ENCODE assay signal across 8 mouse cellular contexts in the genomic region with DNA sequence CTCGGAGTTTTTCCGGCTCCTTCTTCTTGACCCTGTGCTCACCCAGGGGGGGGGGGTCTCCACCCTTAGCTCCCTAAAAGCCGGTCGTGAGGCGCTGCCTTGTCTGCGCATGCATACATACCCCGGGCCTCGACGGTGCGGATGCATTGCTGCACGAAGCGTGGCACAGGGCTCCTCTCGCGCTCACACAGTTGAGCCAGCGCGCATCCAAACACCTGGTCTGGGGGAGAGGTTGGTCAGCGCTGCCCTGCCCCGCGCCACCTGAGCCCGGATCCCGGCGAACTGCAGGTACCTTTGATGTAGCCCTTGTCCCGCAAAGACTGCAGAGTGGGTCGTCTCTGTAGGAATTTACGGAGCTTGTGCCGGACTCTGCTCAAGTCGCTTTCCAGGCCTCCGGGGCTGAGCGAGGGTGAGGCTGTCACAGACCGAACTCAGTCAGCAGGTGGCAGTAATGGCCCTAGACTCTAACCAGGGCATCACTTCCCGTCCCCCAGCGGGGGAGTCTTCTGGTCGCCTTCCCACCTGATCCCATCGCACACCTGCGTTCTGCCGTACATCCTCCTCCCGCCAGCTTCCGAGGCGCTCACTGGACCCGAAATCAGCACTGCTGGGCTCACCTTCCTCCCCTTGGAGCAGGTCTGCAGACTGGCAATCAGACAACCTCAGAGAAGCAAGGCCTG. TPM values are rescaled to one million over a fixed set of nuclear protein-coding genes. Genes with fewer than 3 reads are reported as not detected.
DNase-seq lines count a peak whose midpoint lies in the region; ATAC-seq lines count a peak whose summit lies in the region.

No protein-coding gene starts in this region.

- peak overlapping the region; percentile 22 for H3K27ac ChIP-seq in embryonic facial prominence, embryonic 13.5 days
- no peak overlapping the region for H3K27ac ChIP-seq in hindbrain, embryonic 11.5 days (ENCODE audit: low read depth, low read length)
- no peak overlapping the region for H3K27ac ChIP-seq in limb, embryonic 11.5 days (replicated peaks; ENCODE audit: low read depth, low read length)
- H3K27ac ChIP-seq in neural tube, embryonic 11.5 days (ENCODE audit: low read depth, low read length), result no peak overlapping the region

- H3K9me3 ChIP-seq in embryonic facial prominence, embryonic 13.5 days, result no peaks in the 10 kb centered on the region
- H3K9me3 ChIP-seq in hindbrain, embryonic 11.5 days (ENCODE audit: control insufficient read depth, low read length), result no peaks in the 10 kb centered on the region
- H3K9me3 ChIP-seq in limb, embryonic 11.5 days (ENCODE audit: control insufficient read depth, low read length), result no peaks in the 10 kb centered on the region
- H3K9me3 ChIP-seq in neural tube, embryonic 11.5 days (ENCODE audit: control insufficient read depth, low read length), result no peaks in the 10 kb centered on the region

- H3K4me3 ChIP-seq in embryonic facial prominence, embryonic 13.5 days, result peak overlapping the region; percentile 33
- 0 out of 2 replicates have a peak overlapping the region, but pooled peaks have one; percentile 21 for H3K4me3 ChIP-seq in hindbrain, embryonic 11.5 days (ENCODE audit: low read depth, low read length)
- H3K4me3 ChIP-seq in limb, embryonic 11.5 days (ENCODE audit: low read depth, low read length), result 0 out of 2 replicates have a peak overlapping the region, but pooled peaks have one; percentile 14
- no peak overlapping the region for H3K4me3 ChIP-seq in neural tube, embryonic 11.5 days (ENCODE audit: low read depth, low read length)

- peak overlapping the region; percentile 60 for H3K4me2 ChIP-seq in embryonic facial prominence, embryonic 13.5 days
- H3K4me2 ChIP-seq in hindbrain, embryonic 11.5 days (replicated peaks; ENCODE audit: low read depth, low read length), result peak overlapping the region; percentile 15; the same call in 1 of the 2 replicates
- H3K4me2 ChIP-seq in limb, embryonic 11.5 days (ENCODE audit: low read depth, severe bottlenecking), result peak overlapping the region; percentile 30; the same call in 1 of the 2 replicates
- H3K4me2 ChIP-seq in neural tube, embryonic 11.5 days (ENCODE audit: low read depth), result peak overlapping the region; percentile 42

- 18% methylated on average over 40 of the region's 40 CpGs for WGBS in embryonic facial prominence, embryonic 13.5 days
- WGBS in hindbrain, embryonic 11.5 days, result 13% methylated on average over 40 of the region's 40 CpGs
- 12% methylated on average over 40 of the region's 40 CpGs for WGBS in limb, embryonic 11.5 days
- 12% methylated on average over 40 of the region's 40 CpGs for WGBS in neural tube, embryonic 11.5 days

- ATAC-seq in frontal cortex, adult (ENCODE audit: low TSS enrichment), result peak; percentile 38; the same call in 1 of the 2 replicates
- ATAC-seq in embryonic facial prominence, embryonic 13.5 days (ENCODE audit: insufficient number of reproducible peaks, insufficient read depth, low FRiP score, low TSS enrichment, low read depth), result no peak
- ATAC-seq in hindbrain, embryonic 11.5 days (ENCODE audit: low FRiP score), result peak; percentile 25; the same call in 1 of the 2 replicates
- ATAC-seq in limb, embryonic 11.5 days (ENCODE audit: insufficient number of reproducible peaks, low FRiP score, low TSS enrichment, low read depth), result 0 out of 2 replicates have a peak, but pooled peaks have one; percentile 17
- no peak for ATAC-seq in neural tube, embryonic 11.5 days (ENCODE audit: insufficient read depth, low FRiP score, low TSS enrichment)

- H3K9ac ChIP-seq in embryonic facial prominence, embryonic 13.5 days, result 0 out of 2 replicates have a peak overlapping the region, but pooled peaks have one; percentile 46
- H3K9ac ChIP-seq in hindbrain, embryonic 11.5 days (ENCODE audit: low read depth, low read length), result no peak overlapping the region
- no peak overlapping the region for H3K9ac ChIP-seq in limb, embryonic 11.5 days (ENCODE audit: low read length)
- no peak overlapping the region for H3K9ac ChIP-seq in neural tube, embryonic 11.5 days (ENCODE audit: low read length)

- DNase-seq in frontal cortex, postnatal 14 days (ENCODE audit: low spot score in 2 of 2), result no peak
- DNase-seq in adrenal gland, postnatal 14 days, result peak; percentile 68
- peak; percentile 68 for DNase-seq in hindbrain, embryonic 11.5 days (ENCODE audit: low spot score)
- peak; percentile 79 for DNase-seq in limb, embryonic 11.5 days (ENCODE audit: low spot score)
- peak; percentile 66 for DNase-seq in neural tube, embryonic 11.5 days (ENCODE audit: low spot score)
- no peak for DNase-seq in ovary, postnatal 10 days (ENCODE audit: low spot score)

- peaks cover 38% of the 10 kb centered on the region for H3K27me3 ChIP-seq in embryonic facial prominence, embryonic 13.5 days
- H3K27me3 ChIP-seq in hindbrain, embryonic 11.5 days (ENCODE audit: control insufficient read depth, insufficient read depth, low read length), result peaks cover 22% of the 10 kb centered on the region
- peaks cover 26% of the 10 kb centered on the region for H3K27me3 ChIP-seq in limb, embryonic 11.5 days (ENCODE audit: control insufficient read depth, insufficient read depth, low read length)
- peaks cover 23% of the 10 kb centered on the region for H3K27me3 ChIP-seq in neural tube, embryonic 11.5 days (ENCODE audit: control insufficient read depth, insufficient read depth, low read length)

- no peaks in the 10 kb centered on the region for H3K36me3 ChIP-seq in embryonic facial prominence, embryonic 13.5 days
- no peaks in the 10 kb centered on the region for H3K36me3 ChIP-seq in hindbrain, embryonic 11.5 days (ENCODE audit: control insufficient read depth, insufficient read depth, low read length)
- H3K36me3 ChIP-seq in limb, embryonic 11.5 days (ENCODE audit: control insufficient read depth, insufficient read depth, low read length), result no peaks in the 10 kb centered on the region
- H3K36me3 ChIP-seq in neural tube, embryonic 11.5 days (ENCODE audit: control insufficient read depth, insufficient read depth, low read length), result no peaks in the 10 kb centered on the region

- H3K4me1 ChIP-seq in embryonic facial prominence, embryonic 13.5 days, result peaks cover 25% of the 10 kb centered on the region
- H3K4me1 ChIP-seq in hindbrain, embryonic 11.5 days (replicated peaks; ENCODE audit: control insufficient read depth, insufficient read depth, low read length), result no peaks in the 10 kb centered on the region
- 0 out of 2 replicates have a peak, but pooled peaks cover 5% of the 10 kb centered on the region for H3K4me1 ChIP-seq in limb, embryonic 11.5 days (ENCODE audit: control insufficient read depth, insufficient read depth, low read length)
- H3K4me1 ChIP-seq in neural tube, embryonic 11.5 days (ENCODE audit: control insufficient read depth, insufficient read depth, low read length), result peaks cover 7% of the 10 kb centered on the region; the same call in 1 of the 2 replicates

RNA-seq across cellular contexts. Expression of a gene that starts 29.6 kb away (rescaled TPM):
- total RNA-seq in adrenal gland, postnatal 14 days (2021), result 19.3 and 31.5 TPM in 2 replicates
- 6.8 and 7.2 TPM in 2 replicates for polyA plus RNA-seq in embryonic facial prominence, embryonic 13.5 days (2015; fragmentation: Nextera tagmentation; extraction: Ambion mirVana)
- 2.8 and 3.6 TPM in 2 replicates for polyA plus RNA-seq in hindbrain, embryonic 11.5 days (2014; fragmentation: Nextera tagmentation; extraction: Ambion mirVana)
- polyA plus RNA-seq in limb, embryonic 11.5 days (2014; fragmentation: Nextera tagmentation; extraction: Ambion mirVana), result 4.7 TPM in 2 replicates
- 4.3 and 4.5 TPM in 2 replicates for polyA plus RNA-seq in neural tube, embryonic 11.5 days (2014; fragmentation: Nextera tagmentation; extraction: Ambion mirVana)

Comparison
In these comparisons a context has a peak if more than half of its experiments do, and no peak if none do; other contexts are left out.
1. ATAC-seq: peak in frontal cortex, adult (single experiment), hindbrain, embryonic 11.5 days (single experiment) and limb, embryonic 11.5 days (single experiment); none in embryonic facial prominence, embryonic 13.5 days (single experiment) and neural tube, embryonic 11.5 days (single experiment).
2. DNase-seq: peak in adrenal gland, postnatal 14 days (single experiment), hindbrain, embryonic 11.5 days (single experiment), limb, embryonic 11.5 days (single experiment) and neural tube, embryonic 11.5 days (single experiment); none in frontal cortex, postnatal 14 days (0 of 2) and ovary, postnatal 10 days (single experiment).
3. Peak in every context shown above with its lines, with median percentiles within 50 percentile points of each other: H3K4me2 ChIP-seq.